Mouse (Mus musculus) Patski (cell line): ENCODE results near the gene Papln. TPM values are rescaled to one million over a fixed set of nuclear protein-coding genes. Genes with fewer than 3 reads are reported as not detected.

Experiments
- ATAC-seq: fragments of 100-300 bp; one replicate; pipeline ENCODE4 v1.8.0; 2021
- CTCF ChIA-PET: fragments of 350-600 bp; sonication (Branson Sonifier 250); formaldehyde crosslinking; loops from one replicate; lab custom pipeline; 2022; ENCODE audit warnings: inconsistent platforms; lab: Charles Lee
- POLR2A ChIA-PET: fragments of 350-600 bp; sonication (Branson Sonifier 250); formaldehyde crosslinking; loops from one replicate; lab custom pipeline; 2022; ENCODE audit warnings: antibody characterized with exemption, inconsistent platforms; lab: Charles Lee
- DNase-seq: peaks from one replicate; pipeline ENCODE4 v3.0.0-alpha.2; 2011; ENCODE audit warnings: low read depth, low spot score
- H3K27me3 ChIP-seq: fragments of 371-371 bp; one replicate; pipeline ENCODE4 v1.5.1; 2021
- CTCF ChIP-seq: fragments of 100-300 bp; IDR thresholded peaks from one replicate; pipeline ENCODE4 v1.5.1; 2021
- in situ Hi-C: fragments of 300-500 bp; cut with MboI; formaldehyde crosslinking; loops from 3 replicates; pipeline ENCODE4 v1.11.1; 2018; ENCODE audit warnings: low pct_unique_long_range_greater_than_20kb, mixed read lengths
- polyA plus RNA-seq: library from polyadenylated mRNA; unstranded; gene quantifications from one replicate; pipeline ENCODE4 v1.2.3, GENCODE M21; 2021

Papln gene
- polyA plus RNA-seq, 1 experiment from 2014 or later = 2.7 TPM

DNA sequence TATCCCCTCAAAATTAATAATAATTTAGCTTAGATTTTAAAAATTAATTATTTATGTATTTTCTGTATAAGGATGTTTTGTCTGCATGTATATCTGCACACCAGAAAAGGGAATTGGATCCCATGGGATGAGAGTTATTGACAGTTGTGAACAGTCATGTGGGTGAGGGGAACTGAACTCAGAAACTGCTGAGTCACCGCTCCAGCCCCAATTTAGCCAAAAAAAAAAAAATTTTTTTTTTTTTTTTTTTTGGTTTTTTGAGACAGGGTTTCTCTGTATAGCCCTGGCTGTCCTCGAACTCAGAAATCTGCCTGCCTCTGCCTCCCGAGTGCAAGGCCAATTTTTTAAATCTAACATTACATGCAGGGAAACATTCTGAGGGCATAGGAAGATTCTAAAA is 48.5 kb downstream of the Papln start:
- H3K27me3 ChIP-seq = no peaks in the 10 kb centered on the region
- DNase-seq (no peak), ATAC-seq (no peak)
- ChIA-PET CTCF (interaction anchor here (1.1 to 1.2 kb wide), 2 partner anchors 11 to 26 kb away, joined by 3 to 5 read pairs; no protein-coding TSS in a partner anchor), POLR2A (no interaction called here)
- TF ChIP-seq CTCF = no peak
- in situ Hi-C loops = no loop called here

DNA sequence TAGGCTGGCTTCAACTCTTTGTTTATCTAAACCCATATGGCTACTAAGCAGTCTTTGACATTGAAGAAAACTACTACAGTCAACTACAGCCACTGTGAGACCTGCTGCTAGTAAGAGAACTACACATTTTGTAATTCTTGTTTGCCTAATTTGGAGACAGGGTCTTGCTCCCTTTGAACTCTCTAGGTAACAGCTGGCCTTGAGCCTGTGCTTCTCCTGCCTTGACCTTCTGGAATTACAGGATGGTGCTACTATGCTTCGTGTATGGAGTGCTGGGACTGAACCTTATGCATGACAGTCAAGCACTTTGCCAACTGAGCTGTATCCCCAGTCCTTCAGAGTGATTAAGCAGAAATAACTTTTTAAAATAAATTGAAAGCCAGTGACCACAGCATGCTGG is 53.2 kb downstream of the Papln start:
- CTCF ChIA-PET = no interaction called here
- POLR2A ChIA-PET = no interaction called here
- ATAC-seq = no peak

DNA sequence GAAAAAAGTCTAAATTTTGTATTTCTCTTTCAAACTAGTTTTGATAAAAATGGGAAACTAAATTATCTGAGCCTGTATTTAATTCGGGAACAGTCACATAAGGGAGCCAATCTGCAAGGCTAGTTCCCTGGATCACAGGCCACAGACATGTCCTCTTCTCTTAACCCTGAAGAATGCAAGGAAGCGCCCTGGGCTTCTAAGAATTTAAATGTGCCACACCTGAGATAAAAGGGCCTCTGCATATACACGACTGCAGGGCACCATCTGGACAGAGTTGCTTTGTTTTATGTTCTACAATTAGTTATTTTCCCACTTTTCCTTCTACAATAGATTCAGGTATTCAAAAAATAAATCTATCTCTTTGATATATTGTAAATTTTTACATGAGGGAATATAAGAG is 67.0 kb downstream of the Papln start:
- no peak for TF ChIP-seq CTCF
- in situ Hi-C loops = no loop called here
- H3K27me3 ChIP-seq = no peaks in the 10 kb centered on the region
- ChIA-PET POLR2A (no interaction called here), CTCF (no interaction called here)
- ATAC-seq (no peak), DNase-seq (no peak)

More for the DNA sequence above, 53.2 kb downstream of the Papln start:
- TF ChIP-seq CTCF = no peak
- no peaks in the 10 kb centered on the region for H3K27me3 ChIP-seq
- in situ Hi-C loops = no loop called here
- DNase-seq = no peak

DNA sequence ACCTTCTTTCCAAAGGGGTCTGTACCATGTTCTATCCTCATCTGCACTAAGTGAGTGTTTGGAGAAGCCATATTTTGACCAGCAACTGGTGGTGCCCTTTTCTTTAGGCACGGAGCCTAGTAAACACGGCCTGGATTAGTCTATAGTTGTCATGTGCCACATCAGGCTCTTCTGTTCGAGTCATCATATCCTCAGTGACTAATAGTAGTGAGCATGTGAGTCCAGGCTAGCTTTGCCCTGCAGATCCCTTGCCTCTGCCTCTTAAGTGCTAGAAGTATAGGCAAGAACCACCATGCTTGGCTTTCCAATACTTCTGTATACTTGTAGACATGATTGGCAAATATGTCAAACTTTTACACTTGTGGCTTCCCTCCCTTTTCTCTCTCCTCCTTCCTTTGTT is 70.5 kb downstream of the Papln start:
- POLR2A ChIA-PET = no interaction called here
- ATAC-seq (no peak), DNase-seq (no peak)
- no peak for TF ChIP-seq CTCF
- in situ Hi-C loops = no loop called here
- H3K27me3 ChIP-seq = no peaks in the 10 kb centered on the region
- CTCF ChIA-PET = no interaction called here

DNA sequence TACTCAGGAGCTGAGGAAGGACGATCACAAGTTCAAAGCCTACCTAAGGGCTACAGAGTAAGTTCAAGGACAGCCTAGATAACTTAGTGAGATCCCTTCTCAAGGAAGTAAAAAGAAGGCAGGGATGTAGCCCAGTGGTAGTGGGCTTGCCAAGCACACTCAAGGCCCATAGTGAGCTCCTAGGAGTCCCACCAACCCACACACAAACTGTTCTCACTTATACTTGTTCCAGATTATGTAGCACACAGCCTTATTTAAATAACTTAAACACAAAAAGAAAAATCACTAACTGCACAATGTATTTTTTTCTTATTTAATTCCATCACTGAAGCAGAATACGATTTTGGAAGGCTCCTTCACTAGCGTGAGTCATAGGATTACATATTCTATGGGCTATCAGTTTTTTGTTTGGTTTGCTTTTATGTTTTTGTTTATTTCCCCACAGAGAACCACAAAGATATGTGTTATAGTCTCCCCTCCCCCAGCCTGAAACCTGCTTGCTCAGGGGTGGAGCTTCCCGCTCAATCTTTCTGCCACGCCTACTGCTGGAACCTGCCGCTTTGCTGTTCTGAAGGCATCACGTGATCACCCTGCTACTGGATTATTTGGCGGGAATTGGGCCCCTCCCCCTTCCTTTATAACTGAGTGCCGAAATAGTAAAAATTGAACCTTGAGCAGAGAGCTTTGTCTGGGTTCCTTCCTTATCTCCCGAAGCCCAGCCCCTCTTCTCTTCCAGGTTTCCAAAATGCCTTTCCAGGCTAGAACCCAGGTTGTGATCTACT is 78.2 kb downstream of the Papln start:
- H3K27me3 ChIP-seq = no peaks in the 10 kb centered on the region
- no peak for TF ChIP-seq CTCF
- DNase-seq = no peak
- ATAC-seq = no peak
- CTCF ChIA-PET = no interaction called here
- in situ Hi-C loops = no loop called here
- POLR2A ChIA-PET = no interaction called here

Other genes with a start within 250 kb of the Papln start
- gene Dcaf4, start 243.2 kb upstream of the Papln start, polyA plus RNA-seq = 15.0 TPM
- gene Zfyve1, start 166.4 kb upstream of the Papln start, polyA plus RNA-seq = 47.2 TPM
- gene Rbm25, start 132.4 kb upstream of the Papln start, polyA plus RNA-seq = 78.0 TPM
- gene Psen1, start 75.5 kb upstream of the Papln start, polyA plus RNA-seq = 59.9 TPM
- gene Numb, start 158.3 kb downstream of the Papln start, polyA plus RNA-seq = 30.9 TPM
- gene Riox1, start 187.0 kb downstream of the Papln start, polyA plus RNA-seq = 12.4 TPM
- not detected for gene Heatr4, start 221.2 kb downstream of the Papln start, polyA plus RNA-seq
- 33.7 TPM for gene Acot2, start 224.2 kb downstream of the Papln start, polyA plus RNA-seq
- 35.0 TPM for gene Acot1, start 245.9 kb downstream of the Papln start, polyA plus RNA-seq